Mouse (Mus musculus) B cell, adult 2 months (primary cell): ENCODE measurements around the gene Eno2.
"Not testable (repeated sequence)": the region's sequence is repeated elsewhere in the genome, so short reads cannot be mapped to it uniquely, and the experiment has no call there.

Experiments used
- DNase-seq, 2 experiments: peaks; one replicate each; pipeline ENCODE4 v3.0.0; 2022

Eno2 gene

GRCm38 (mm10) chr6:124805341-124806321, 36.2 kb upstream of the Eno2 start:
- peak; percentile 93 to 95 for DNase-seq

- no peak for DNase-seq
These were observed 34.9 kb upstream of the Eno2 start for GRCm38 (mm10) chr6:124804341-124804740.

GRCm38 (mm10) chr6:124803691-124804090, 34.2 kb upstream of the Eno2 start:
- DNase-seq, result not testable (repeated sequence)

DNA sequence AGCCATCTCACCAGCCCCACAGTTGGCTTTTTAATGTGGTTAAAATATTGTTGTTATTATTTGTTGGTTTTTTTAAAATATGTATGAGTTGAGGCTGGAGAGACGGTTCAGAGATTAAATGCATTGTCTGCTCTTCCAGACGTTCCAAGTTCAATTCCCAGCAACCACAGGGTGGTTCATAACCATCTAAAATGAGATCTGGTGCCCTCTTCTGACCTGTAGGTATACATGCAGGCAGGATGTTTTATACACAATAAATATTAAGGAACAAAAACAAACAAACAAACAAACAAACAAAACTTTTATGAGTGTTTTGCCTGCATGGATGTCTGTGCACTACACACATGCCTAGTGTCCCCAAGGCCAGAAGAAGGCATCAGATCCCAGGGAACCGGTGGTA, 33.6 kb upstream of the Eno2 start:
- no peak for DNase-seq

DNA sequence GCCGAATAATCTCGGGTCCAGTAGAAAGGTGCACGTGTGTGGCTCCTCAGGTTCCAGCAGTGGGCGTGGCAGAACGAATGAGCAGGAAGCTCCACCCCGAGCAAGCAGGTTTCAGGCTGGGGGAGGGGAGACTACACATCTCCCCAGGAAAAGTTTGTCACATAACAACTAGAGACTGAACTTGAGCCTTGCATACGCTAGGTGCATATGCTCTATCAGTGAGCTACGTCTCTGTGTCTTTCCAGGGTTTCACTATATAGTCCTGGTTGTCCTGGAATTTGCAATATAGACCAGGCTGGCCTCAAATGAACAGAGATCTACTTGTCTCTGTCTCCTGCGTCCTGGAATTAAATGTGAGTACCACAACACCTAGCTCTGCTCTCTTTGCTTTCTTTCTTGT, 32.9 kb upstream of the Eno2 start:
- DNase-seq, result not testable (repeated sequence)

- no peak for DNase-seq
These were observed 26.7 kb upstream of the Eno2 start for GRCm38 (mm10) chr6:124796200-124796599.

DNA sequence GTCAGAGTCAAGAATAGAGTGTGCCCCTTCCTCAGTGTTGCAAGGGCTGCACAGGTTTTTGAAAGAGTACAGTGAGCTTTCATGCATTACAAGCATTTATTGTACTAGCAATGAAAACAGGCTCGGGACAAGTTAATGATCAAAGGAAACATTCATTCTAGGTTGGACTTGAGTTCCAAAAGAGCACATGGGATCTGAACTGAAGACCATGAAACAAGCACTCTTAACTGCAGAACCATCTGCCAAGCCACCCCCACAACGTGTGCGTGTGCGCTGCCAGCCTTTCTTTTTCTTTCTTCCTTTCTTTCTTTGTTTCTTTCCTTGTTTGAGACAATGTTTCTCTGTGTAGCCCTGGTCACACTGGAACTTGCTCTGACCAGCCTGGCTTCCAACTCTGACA, 26.3 kb upstream of the Eno2 start:
- DNase-seq, result no peak

DNA sequence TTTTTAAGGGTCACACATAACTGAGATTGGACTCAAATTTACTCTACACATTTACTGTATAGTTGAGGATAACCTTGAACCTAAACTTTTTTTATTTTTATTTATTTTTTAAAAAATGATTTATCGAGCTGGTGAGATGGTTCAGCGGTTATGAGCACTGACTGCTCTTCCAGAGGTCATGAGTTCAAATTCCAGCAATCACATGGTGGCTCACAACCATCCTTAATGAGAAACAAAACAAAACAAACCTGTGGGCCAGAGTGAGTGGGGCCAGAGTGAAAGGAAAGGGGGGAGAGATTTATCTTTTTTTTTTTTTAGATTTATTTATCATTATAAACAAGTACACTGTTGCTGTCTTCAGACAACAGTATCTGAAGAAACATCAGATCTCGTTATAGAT, 22.4 kb upstream of the Eno2 start:
- no peak for DNase-seq

GRCm38 (mm10) chr6:124790121-124790520, 20.6 kb upstream of the Eno2 start:
- no peak for DNase-seq

- DNase-seq, result no peak
These were observed 20.0 kb upstream of the Eno2 start for GRCm38 (mm10) chr6:124789519-124789918.

DNA sequence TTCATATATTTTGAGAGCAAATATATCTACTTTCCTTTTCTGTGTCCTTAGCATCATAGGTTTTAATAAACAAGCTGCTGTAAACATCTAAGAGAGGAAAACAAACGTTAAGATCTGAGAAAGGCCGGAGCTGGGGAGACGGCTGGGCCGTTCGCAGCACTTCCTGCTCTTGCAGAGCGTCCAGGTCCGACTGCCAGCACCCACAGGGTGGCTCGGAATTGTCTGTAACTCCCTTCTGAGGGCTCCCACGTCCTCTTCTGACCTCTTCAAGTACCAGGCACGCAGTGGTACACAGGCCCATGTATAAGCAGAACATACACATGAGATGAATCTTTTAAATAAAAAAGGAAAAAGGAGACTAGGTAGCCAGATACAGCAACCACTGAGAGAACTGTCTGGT, 18.2 kb upstream of the Eno2 start:
- no peak for DNase-seq

GRCm38 (mm10) chr6:124786756-124787420, 17.4 kb upstream of the Eno2 start:
- no peak for DNase-seq

- DNase-seq, result peak; percentile 71 to 72
These were observed 13.0 kb upstream of the Eno2 start for GRCm38 (mm10) chr6:124782436-124782835.

- DNase-seq, result no peak
These were observed 11.4 kb upstream of the Eno2 start for GRCm38 (mm10) chr6:124780917-124781316.

GRCm38 (mm10) chr6:124779984-124780416, 10.5 kb upstream of the Eno2 start:
- DNase-seq, result no peak

DNA sequence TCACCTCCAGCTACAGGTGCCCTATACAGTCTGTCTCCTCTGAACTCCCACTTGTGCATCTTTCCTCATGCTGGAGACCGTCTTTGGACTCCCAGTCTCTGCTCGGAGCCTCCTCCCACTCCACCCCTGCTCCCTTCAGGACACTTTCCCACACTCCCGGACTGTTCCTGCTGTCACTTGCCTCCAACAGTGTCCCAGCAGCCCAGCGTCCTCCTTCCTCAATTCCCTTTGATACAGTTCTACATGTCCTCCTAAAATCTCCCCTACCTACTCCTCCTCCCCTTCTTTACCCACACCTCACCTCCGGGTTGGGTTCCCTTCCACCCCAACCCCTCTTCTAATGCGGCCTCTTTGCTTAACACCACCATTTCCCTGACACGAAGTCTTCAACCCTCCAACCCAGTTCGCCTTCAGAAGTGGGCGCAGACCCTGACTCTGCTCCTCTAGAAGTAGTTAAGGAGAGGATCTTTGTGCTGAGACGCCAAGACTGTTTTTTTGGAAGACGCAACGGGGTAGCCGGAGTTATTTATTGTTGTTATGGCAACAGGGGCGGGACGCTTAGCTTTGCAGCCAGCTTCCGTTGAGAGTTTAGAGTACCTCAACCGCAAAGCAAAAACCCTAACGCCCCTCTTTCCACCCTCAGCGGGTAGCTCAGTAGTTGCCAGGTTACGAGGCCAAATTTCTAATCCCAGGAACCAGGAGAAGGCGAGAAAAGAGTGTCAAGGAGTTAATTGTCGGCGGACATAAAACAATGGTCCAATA, 9.9 kb upstream of the Eno2 start, which contains the start of gene Lrrc23:
Gene Lrrc23 (minus strand): TSS at position 506 of the 762 bp plus-strand sequence.
- DNase-seq, result peak; percentile 77 to 78

DNA sequence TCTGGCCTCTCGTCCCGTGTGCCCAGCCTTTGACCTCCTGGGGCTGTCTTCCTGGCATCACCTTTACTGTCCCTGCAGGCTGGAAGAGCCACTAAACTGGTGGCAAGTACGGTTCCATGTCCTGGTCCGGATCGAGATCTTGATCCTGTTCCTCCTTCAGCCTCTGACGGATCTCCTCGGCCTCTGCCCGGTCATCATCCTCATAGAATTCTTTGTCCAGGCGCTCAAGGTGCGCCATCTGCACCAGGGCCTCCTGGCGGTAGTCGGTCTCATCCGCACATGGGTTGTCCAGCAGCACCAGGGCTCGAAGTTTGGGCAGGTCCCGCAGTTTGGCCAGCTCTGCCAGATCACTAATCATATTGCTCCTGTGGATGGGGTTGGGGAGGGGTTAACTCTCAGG, 1.0 kb upstream of the Eno2 start:
- no peak for DNase-seq

DNA sequence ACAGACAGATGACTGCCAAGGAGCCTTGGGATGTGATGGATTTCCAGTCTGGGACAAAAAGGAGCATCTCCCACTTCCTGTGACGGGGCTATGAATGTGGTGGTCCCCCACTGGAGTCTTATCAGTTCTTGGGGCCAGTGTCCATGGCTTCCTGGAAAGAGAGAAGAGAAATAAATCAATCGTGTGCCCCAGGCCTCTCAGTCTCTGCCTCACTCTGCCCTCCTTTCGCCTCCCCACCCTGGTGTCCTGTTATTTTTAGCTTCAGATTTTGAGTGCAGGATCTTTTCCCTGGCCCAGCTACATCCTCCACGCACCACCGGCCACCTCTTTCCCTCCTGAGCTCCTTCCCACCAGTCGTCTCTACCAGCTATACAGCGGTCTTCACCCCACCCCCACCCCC, 540 bp upstream of the Eno2 start:
- no peak for DNase-seq

GRCm38 (mm10) chr6:124768704-124769044, 799 bp downstream of the Eno2 start:
- peak in 1 of 2 experiments; percentile 26 for DNase-seq

DNA sequence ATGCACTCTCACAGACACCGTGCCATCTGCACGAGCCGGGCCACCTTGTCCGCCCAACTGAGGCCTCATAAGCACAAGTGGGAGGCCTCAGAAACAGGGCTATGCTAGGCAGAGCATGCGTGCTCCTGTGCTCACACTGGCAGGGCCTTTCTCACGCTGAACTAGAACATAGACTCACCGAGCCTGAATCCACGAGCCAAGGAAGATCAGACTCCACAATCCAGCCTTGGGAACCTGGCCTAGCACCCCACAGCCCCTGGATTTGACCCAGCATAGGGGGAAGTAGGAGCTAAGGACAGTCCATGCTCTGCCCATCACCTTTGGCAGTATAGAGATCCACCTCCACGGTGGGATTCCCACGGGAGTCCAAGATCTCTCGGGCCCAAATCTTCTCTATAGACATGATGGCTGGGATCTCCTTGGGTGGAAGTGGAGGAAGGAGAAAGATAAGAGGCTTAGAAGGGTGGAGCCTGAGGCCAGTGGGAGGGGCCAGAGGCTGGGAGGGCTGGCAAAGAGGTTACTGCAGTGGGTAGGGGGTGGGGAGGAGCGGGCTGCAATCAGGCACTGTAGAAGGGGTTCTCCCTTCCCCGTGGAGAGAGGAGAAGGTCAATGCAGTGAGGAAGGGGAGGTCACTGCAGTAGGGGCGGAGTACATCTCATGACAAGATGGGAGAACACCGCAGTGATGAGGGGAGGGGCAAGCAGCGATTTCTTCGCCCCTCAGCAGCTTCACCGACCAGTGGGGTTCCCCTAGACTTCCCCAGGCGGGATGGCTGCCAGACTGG, 1.4 kb downstream of the Eno2 start:
- DNase-seq, result no peak

DNA sequence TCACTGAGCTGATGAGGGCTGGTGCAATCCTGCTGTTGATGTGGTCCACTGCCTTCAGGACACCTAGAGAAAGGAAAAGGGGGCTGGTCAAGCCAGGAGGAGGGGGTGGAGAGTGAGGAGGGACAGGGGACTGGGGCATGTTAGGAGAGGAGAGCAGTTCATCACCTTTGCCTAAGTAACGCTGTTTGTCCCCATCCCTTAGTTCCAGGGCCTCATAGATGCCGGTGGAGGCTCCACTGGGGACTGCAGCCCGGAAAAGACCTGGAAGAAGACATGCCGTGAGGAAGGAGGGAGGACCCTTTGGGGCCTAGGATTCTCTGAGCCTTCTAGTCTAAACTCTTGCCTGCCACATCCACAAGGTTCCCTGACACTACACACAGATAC, 1.9 kb downstream of the Eno2 start:
- DNase-seq, result no peak

GRCm38 (mm10) chr6:124765951-124766350, 3.5 kb downstream of the Eno2 start:
- no peak for DNase-seq
